20 mouse cellular contexts compared by ENCODE assay signal in the genomic region with DNA sequence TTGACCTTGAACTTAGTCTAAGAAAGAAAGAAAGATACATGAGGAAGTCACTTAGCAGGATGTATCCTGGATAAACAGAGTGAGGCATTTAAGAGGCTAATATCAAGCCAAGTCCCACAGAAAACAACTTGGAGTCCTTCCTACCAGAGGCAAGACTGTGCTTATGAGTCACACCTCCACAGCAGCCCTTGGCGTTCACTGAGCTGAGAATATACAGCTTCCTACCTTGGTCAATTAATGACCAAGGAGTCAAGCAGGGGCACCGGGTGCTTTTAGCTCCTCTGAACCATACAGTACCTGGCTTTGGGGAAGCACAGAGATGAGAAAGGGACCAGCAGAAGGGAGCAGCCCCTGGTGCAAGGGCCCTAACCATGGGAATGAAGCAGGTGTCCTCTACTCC. TPM values are rescaled to one million over a fixed set of nuclear protein-coding genes. Genes with fewer than 3 reads are reported as not detected.
A peak's percentile ranks its signal among the peaks of the same experiment; 100 is the strongest.
DNase-seq lines count a peak whose midpoint lies in the region; ATAC-seq and TF ChIP-seq lines count a peak whose summit lies in the region.
"Had no signal": no experiment of that assay in that cellular context is flagged by ENCODE, and none has a peak within 500 bp of the region (broad histone marks: within the 10 kb centered on the region; RNA-seq: fewer than 3 reads in every experiment).

No protein-coding gene starts in this region.

- H3K79me2 ChIP-seq in liver, adult 2 months (ENCODE audit: control insufficient read depth, insufficient read depth, low read length) = no peaks in the 10 kb centered on the region

- no peak overlapping the region for H3K9ac ChIP-seq in liver, adult 2 months (ENCODE audit: low read depth, low read length)
- no peak overlapping the region for H3K9ac ChIP-seq in liver, embryonic 12.5 days
- H3K9ac ChIP-seq: forebrain, embryonic 13.5 days; hindbrain, embryonic 15.5 days; limb, embryonic 13.5 days had no signal

- peak overlapping the region; percentile 92 for H3K27ac ChIP-seq in liver, adult 2 months (replicated peaks; ENCODE audit: insufficient read depth, low read depth, low read length)
- H3K27ac ChIP-seq in liver, embryonic 12.5 days = no peak overlapping the region
- no peak overlapping the region for H3K27ac ChIP-seq in embryonic facial prominence, embryonic 10.5 days (replicated peaks)
- H3K27ac ChIP-seq: forebrain, embryonic 13.5 days; hindbrain, embryonic 15.5 days; limb, embryonic 13.5 days had no signal

- ATAC-seq in liver, embryonic 12.5 days = no peak
- no peak for ATAC-seq in inflammation-experienced regulatory T-cells, adult 6 months
- ATAC-seq: forebrain, embryonic 13.5 days; lung, postnatal 0 days had no signal

- 9% methylated on average over 2 of the region's 2 CpGs for WGBS in liver, adult 2 months
- WGBS in liver, embryonic 12.5 days (ENCODE audit: insufficient replicate concordance) = 61% methylated on average over 2 of the region's 2 CpGs
- 83% methylated on average over 2 of the region's 2 CpGs for WGBS in embryonic facial prominence, embryonic 10.5 days

- no peak overlapping the region for H3K4me3 ChIP-seq in liver, adult 2 months (ENCODE audit: insufficient read depth, low read depth, low read length)
- no peak overlapping the region for H3K4me3 ChIP-seq in liver, embryonic 12.5 days
- H3K4me3 ChIP-seq in embryonic facial prominence, embryonic 10.5 days = no peak overlapping the region
- H3K4me3 ChIP-seq: forebrain, embryonic 13.5 days; hindbrain, embryonic 15.5 days; limb, embryonic 13.5 days had no signal

- no peaks in the 10 kb centered on the region for H3K36me3 ChIP-seq in liver, adult 2 months (ENCODE audit: control insufficient read depth, insufficient read depth, low read length)
- no peaks in the 10 kb centered on the region for H3K36me3 ChIP-seq in liver, embryonic 12.5 days
- no peaks in the 10 kb centered on the region for H3K36me3 ChIP-seq in embryonic facial prominence, embryonic 10.5 days (replicated peaks)
- H3K36me3 ChIP-seq: hindbrain, embryonic 15.5 days; limb, embryonic 13.5 days had no signal

- H3K27me3 ChIP-seq in liver, adult 2 months (ENCODE audit: control insufficient read depth, insufficient read depth, low read length) = no peaks in the 10 kb centered on the region
- peaks cover 28% of the 10 kb centered on the region for H3K27me3 ChIP-seq in liver, embryonic 12.5 days (replicated peaks)
- H3K27me3 ChIP-seq in embryonic facial prominence, embryonic 10.5 days (replicated peaks; ENCODE audit: low read depth, poor library complexity, severe bottlenecking) = 0 out of 2 replicates have a peak, but pooled peaks cover 12% of the 10 kb centered on the region
- H3K27me3 ChIP-seq: forebrain, embryonic 13.5 days; hindbrain, embryonic 15.5 days had no signal

- TF ChIP-seq POLR2A in liver, adult 2 months (IDR thresholded peaks at IDR 0.05; ENCODE audit: extremely low read depth, insufficient read depth, low read length) = no peak

- DNase-seq in liver, adult 2 months (ENCODE audit: extremely low read depth, low read depth, low spot score) = peak; percentile 62
- DNase-seq in kidney, adult 18-20 months = peak; percentile 65
- peak; percentile 77 for DNase-seq in kidney, postnatal 14 days
- no peak for DNase-seq in embryonic facial prominence, embryonic 10.5 days (ENCODE audit: low spot score)
- no peak for DNase-seq in ovary, postnatal 14 days (ENCODE audit: low spot score)
- DNase-seq: adrenal gland, adult 8-10 months; cerebellum, adult 2 months; thymus, postnatal 36 days had no signal

- H3K4me1 ChIP-seq in liver, adult 2 months (ENCODE audit: control insufficient read depth, insufficient read depth, low read length) = peaks cover 23% of the 10 kb centered on the region
- peaks cover 15% of the 10 kb centered on the region for H3K4me1 ChIP-seq in liver, embryonic 12.5 days
- peaks cover 20% of the 10 kb centered on the region for H3K4me1 ChIP-seq in embryonic facial prominence, embryonic 10.5 days
- H3K4me1 ChIP-seq: forebrain, embryonic 13.5 days; hindbrain, embryonic 15.5 days had no signal

- H3K9me3 ChIP-seq in liver, embryonic 12.5 days (replicated peaks) = no peaks in the 10 kb centered on the region
- no peaks in the 10 kb centered on the region for H3K9me3 ChIP-seq in embryonic facial prominence, embryonic 10.5 days
- H3K9me3 ChIP-seq: forebrain, embryonic 13.5 days; hindbrain, embryonic 15.5 days; limb, embryonic 13.5 days had no signal

- no peak for TF ChIP-seq CTCF in liver, adult 2 months (IDR thresholded peaks at IDR 0.05; ENCODE audit: low read depth, low read length)

- no peak overlapping the region for H3K4me2 ChIP-seq in liver, embryonic 12.5 days
- H3K4me2 ChIP-seq: forebrain, embryonic 13.5 days; hindbrain, embryonic 15.5 days; limb, embryonic 13.5 days had no signal

RNA-seq across cellular contexts. Expression of gene Dhrs4, which starts 9.5 kb away (rescaled TPM):
- total RNA-seq in liver, adult 2 months (2014; rRNA removed) = 103 and 111 TPM in 2 replicates
- polyA plus RNA-seq in liver, adult 2 months (2012; rRNA removed) = 120 and 146 TPM in 2 replicates
- 76.6 and 77.0 TPM in 2 replicates for polyA plus RNA-seq in liver, embryonic 12.5 days (2016; fragmentation: Nextera tagmentation; extraction: Ambion mirVana)
- 10 to 100 TPM; 37.3 to 38.7 (median 37.4) TPM for polyA plus RNA-seq in inflammation-experienced regulatory T-cells, adult 6 months (2017; shearing (Covaris generic))
- polyA plus RNA-seq in embryonic facial prominence, embryonic 10.5 days (2016; fragmentation: Nextera tagmentation; extraction: Ambion mirVana) = 77.3 and 88.4 TPM in 2 replicates

RNA-seq across cellular contexts. Expression of gene Carmil3, which starts 21.4 kb away (rescaled TPM):
- 0.09 and 0.13 TPM in 2 replicates for total RNA-seq in liver, adult 2 months (2014; rRNA removed)
- polyA plus RNA-seq in liver, adult 2 months (2012; rRNA removed) = 0.29 and 0.36 TPM in 2 replicates
- polyA plus RNA-seq in liver, embryonic 12.5 days (2016; fragmentation: Nextera tagmentation; extraction: Ambion mirVana) = 0.91 and 1.8 TPM in 2 replicates
- not detected for polyA plus RNA-seq in inflammation-experienced regulatory T-cells, adult 6 months (2017; shearing (Covaris generic))
- 3.4 and 3.5 TPM in 2 replicates for polyA plus RNA-seq in embryonic facial prominence, embryonic 10.5 days (2016; fragmentation: Nextera tagmentation; extraction: Ambion mirVana)
- total RNA-seq: granulocyte monocyte progenitor cell, adult 5-6 weeks; neutrophil, adult 5-6 weeks had no signal

RNA-seq across cellular contexts. Expression of gene Cpne6, which starts 41.2 kb away (rescaled TPM):
- total RNA-seq in liver, adult 2 months (2014; rRNA removed) = not detected in 2 replicates
- not detected in 2 replicates for polyA plus RNA-seq in liver, adult 2 months (2012; rRNA removed)
- polyA plus RNA-seq in liver, embryonic 12.5 days (2016; fragmentation: Nextera tagmentation; extraction: Ambion mirVana) = 0.13 TPM in 1 of 2 replicates, not detected in the other
- not detected for polyA plus RNA-seq in inflammation-experienced regulatory T-cells, adult 6 months (2017; shearing (Covaris generic))
- polyA plus RNA-seq in embryonic facial prominence, embryonic 10.5 days (2016; fragmentation: Nextera tagmentation; extraction: Ambion mirVana) = 0.59 and 0.64 TPM in 2 replicates
- total RNA-seq: ES-E14; granulocyte monocyte progenitor cell, adult 5-6 weeks; neutrophil, adult 5-6 weeks had no signal
- polyA plus RNA-seq: C2C12; lung, postnatal 0 days; spleen, adult 2 months had no signal

RNA-seq across cellular contexts. Expression of gene Nrl, which starts 55.7 kb away (rescaled TPM):
- not detected in 2 replicates for total RNA-seq in liver, adult 2 months (2014; rRNA removed)
- polyA plus RNA-seq in liver, adult 2 months (2012; rRNA removed) = not detected in 2 replicates
- not detected in 2 replicates for polyA plus RNA-seq in liver, embryonic 12.5 days (2016; fragmentation: Nextera tagmentation; extraction: Ambion mirVana)
- polyA plus RNA-seq in inflammation-experienced regulatory T-cells, adult 6 months (2017; shearing (Covaris generic)) = under 1 TPM in 1 of 3 experiments, not detected in 2; 0.08 TPM
- 0.05 TPM in 1 of 2 replicates, not detected in the other for polyA plus RNA-seq in embryonic facial prominence, embryonic 10.5 days (2016; fragmentation: Nextera tagmentation; extraction: Ambion mirVana)
- total RNA-seq: adrenal gland, adult 8-10 months; ES-E14; granulocyte monocyte progenitor cell, adult 5-6 weeks; heart, postnatal 10 days; neutrophil, adult 5-6 weeks had no signal
- polyA plus RNA-seq: C2C12; forebrain, embryonic 13.5 days; limb, embryonic 13.5 days; lung, postnatal 0 days had no signal

Comparison
In these comparisons a context has a peak if more than half of its experiments do, and no peak if none do; other contexts are left out.
1. DNase-seq: peak in liver, adult 2 months (single experiment), kidney, adult 18-20 months (single experiment) and kidney, postnatal 14 days (single experiment); none in embryonic facial prominence, embryonic 10.5 days (single experiment) and ovary, postnatal 14 days (single experiment).